Mouse (Mus musculus) MEL (cell line): ENCODE data around the gene Gbe1. TPM values are rescaled to one million over a fixed set of nuclear protein-coding genes. Genes with fewer than 3 reads are reported as not detected.

Source experiments
- DNase-seq: peaks from one replicate; pipeline ENCODE4 v3.0.0; 2011; ENCODE audit warnings: low read depth, low spot score
- H3K27ac ChIP-seq: 2 replicates; pipeline ENCODE4 v1.5.1; 2012; ENCODE audit warnings: low read depth, mild to moderate bottlenecking, control low read depth, low read length, moderate library complexity; ENCODE audit not compliant: control insufficient read depth
- H3K27me3 ChIP-seq, 2 experiments: fragments of 150-350 bp in 1 of 2; sonication (generic) in 1 of 2; 2 replicates each; pipeline ENCODE4 v1.6.1; 2012; ENCODE audit warnings: low read length in 2 of 2, mild to moderate bottlenecking in 2 of 2, improper control_type of control experiment in 1 of 2, moderate library complexity in 1 of 2; ENCODE audit not compliant: insufficient read depth in 2 of 2, control insufficient read depth in 1 of 2
- H3K36me3 ChIP-seq, 2 experiments: 2 replicates each; pipeline ENCODE4 v1.6.1; 2012 to 2014; ENCODE audit warnings: low read length in 2 of 2, improper control_type of control experiment in 1 of 2, inconsistent platforms in 1 of 2, mild to moderate bottlenecking in 1 of 2; ENCODE audit not compliant: insufficient read depth in 2 of 2, control insufficient read depth in 1 of 2
- H3K4me1 ChIP-seq, 2 experiments: fragments of 150-350 bp in 1 of 2; sonication (generic) in 1 of 2; 2 replicates each; pipeline ENCODE4 v1.6.1; 2012; ENCODE audit warnings: low read length in 2 of 2, improper control_type of control experiment in 1 of 2, mild to moderate bottlenecking in 1 of 2; ENCODE audit not compliant: insufficient read depth in 2 of 2, control insufficient read depth in 1 of 2
- H3K4me3 ChIP-seq, 2 experiments: fragments of 150-350 bp in 1 of 2; sonication (generic) in 1 of 2; 2 replicates each; pipeline ENCODE4 v1.5.1; 2012; ENCODE audit warnings: low read depth in 2 of 2, low read length in 2 of 2, mild to moderate bottlenecking in 2 of 2, moderate library complexity in 2 of 2, control low read depth in 1 of 2, improper control_type of control experiment in 1 of 2; ENCODE audit not compliant: control insufficient read depth in 1 of 2, insufficient read depth in 1 of 2
- H3K79me2 ChIP-seq: 2 replicates; pipeline ENCODE4 v1.6.1; 2012; ENCODE audit warnings: mild to moderate bottlenecking, low read length, moderate library complexity; ENCODE audit not compliant: control insufficient read depth, poor library complexity, insufficient read depth
- H3K9ac ChIP-seq: 2 replicates; pipeline ENCODE4 v1.6.1; 2012; ENCODE audit warnings: low read depth, mild to moderate bottlenecking, control low read depth, low read length, moderate library complexity; ENCODE audit not compliant: control insufficient read depth, poor library complexity, severe bottlenecking
- H3K9me3 ChIP-seq: fragments of 150-350 bp; sonication (generic); replicated peaks from 2 replicates; pipeline ENCODE4 v1.6.1; 2012; ENCODE audit warnings: mild to moderate bottlenecking, low read length, improper control_type of control experiment, moderate library complexity; ENCODE audit not compliant: insufficient read depth
- BHLHE40 ChIP-seq: IDR thresholded peaks from 2 replicates; pipeline ENCODE4 v1.6.1; 2012; ENCODE audit warnings: low read depth, mild to moderate bottlenecking, inconsistent platforms, low read length, improper control_type of control experiment, borderline replicate concordance
- CHD2 ChIP-seq: IDR thresholded peaks from 2 replicates; pipeline ENCODE4 v1.6.1; 2011; ENCODE audit warnings: low read length, improper control_type of control experiment
- CTCF ChIP-seq, 3 experiments: IDR thresholded peaks in 2 of 3; conservative IDR thresholded peaks in 1 of 3; 2 replicates each; pipeline ENCODE4 v1.5.1; 2011 to 2012; ENCODE audit warnings: low read length in 3 of 3, low read depth in 2 of 3, mild to moderate bottlenecking in 2 of 3, improper control_type of control experiment in 1 of 3, inconsistent platforms in 1 of 3, mixed read lengths in 1 of 3, moderate library complexity in 1 of 3; ENCODE audit not compliant: control insufficient read depth in 1 of 3, insufficient read depth in 1 of 3, poor library complexity in 1 of 3, severe bottlenecking in 1 of 3
- E2F4 ChIP-seq: IDR thresholded peaks from 2 replicates; pipeline ENCODE4 v1.6.1; 2011; ENCODE audit warnings: low read depth, low read length, improper control_type of control experiment, borderline replicate concordance
- ETS1 ChIP-seq: IDR thresholded peaks from 2 replicates; pipeline ENCODE4 v1.6.1; 2012; ENCODE audit warnings: low read depth, mild to moderate bottlenecking, inconsistent platforms, low read length, improper control_type of control experiment, moderate library complexity
- GABPA ChIP-seq: IDR thresholded peaks from 2 replicates; pipeline ENCODE4 v1.6.1; 2012; ENCODE audit warnings: low read depth, mild to moderate bottlenecking, inconsistent platforms, low read length, improper control_type of control experiment, moderate library complexity
- GATA1 ChIP-seq: IDR thresholded peaks from 2 replicates; pipeline ENCODE4 v1.6.1; 2011; ENCODE audit warnings: low read depth, low read length, improper control_type of control experiment
- JUND ChIP-seq: IDR thresholded peaks from 2 replicates; pipeline ENCODE4 v1.6.1; 2011; ENCODE audit warnings: low read depth, mild to moderate bottlenecking, improper control_type of control experiment, low read length
- KAT2A ChIP-seq: conservative IDR thresholded peaks from 2 replicates; pipeline ENCODE4 v1.6.1; 2012; ENCODE audit warnings: low read depth, low read length, improper control_type of control experiment, inconsistent platforms
- MAFK ChIP-seq: IDR thresholded peaks from 2 replicates; pipeline ENCODE4 v1.6.1; 2011; ENCODE audit warnings: low read depth, mild to moderate bottlenecking, low read length, improper control_type of control experiment, borderline replicate concordance
- MAZ ChIP-seq: IDR thresholded peaks from 2 replicates; pipeline ENCODE4 v1.6.1; 2012; ENCODE audit warnings: low read depth, mild to moderate bottlenecking, inconsistent platforms, low read length, improper control_type of control experiment
- MEF2A ChIP-seq: IDR thresholded peaks from 2 replicates; pipeline ENCODE4 v1.6.1; 2014; ENCODE audit warnings: low read depth, mild to moderate bottlenecking, inconsistent platforms, low read length, improper control_type of control experiment; ENCODE audit not compliant: poor library complexity, insufficient replicate concordance, severe bottlenecking; ENCODE audit errors: extremely low read depth
- MXI1 ChIP-seq: IDR thresholded peaks from 2 replicates; pipeline ENCODE4 v1.6.1; 2011; ENCODE audit warnings: mild to moderate bottlenecking, low read depth, low read length, improper control_type of control experiment
- NRF1 ChIP-seq: IDR thresholded peaks from 2 replicates; pipeline ENCODE4 v1.6.1; 2014; ENCODE audit warnings: low read depth, mild to moderate bottlenecking, inconsistent platforms, low read length, improper control_type of control experiment, moderate library complexity; ENCODE audit not compliant: poor library complexity, insufficient read depth, severe bottlenecking
- POLR2A ChIP-seq, 2 experiments: IDR thresholded peaks; 2 replicates each; pipeline ENCODE4 v1.6.1; 2011 to 2012; ENCODE audit warnings: low read length in 2 of 2, mild to moderate bottlenecking in 2 of 2, control low read depth in 1 of 2, improper control_type of control experiment in 1 of 2, low read depth in 1 of 2, moderate library complexity in 1 of 2; ENCODE audit not compliant: control insufficient read depth in 1 of 2, insufficient read depth in 1 of 2, poor library complexity in 1 of 2
- SMC3 ChIP-seq: IDR thresholded peaks from 2 replicates; pipeline ENCODE4 v1.6.1; 2011; ENCODE audit warnings: low read depth, low read length, improper control_type of control experiment
- UBTF ChIP-seq: IDR thresholded peaks from 2 replicates; pipeline ENCODE4 v1.6.1; 2012; ENCODE audit warnings: low read depth, mild to moderate bottlenecking, inconsistent platforms, low read length, improper control_type of control experiment, moderate library complexity, borderline replicate concordance; ENCODE audit not compliant: insufficient read depth
- USF2 ChIP-seq, 2 experiments: IDR thresholded peaks; 2 replicates each; pipeline ENCODE4 v1.6.1; 2011 to 2012; ENCODE audit warnings: improper control_type of control experiment in 2 of 2, low read length in 2 of 2, borderline replicate concordance in 1 of 2, inconsistent platforms in 1 of 2, low read depth in 1 of 2, mild to moderate bottlenecking in 1 of 2; ENCODE audit not compliant: insufficient read depth in 1 of 2
- ZKSCAN1 ChIP-seq: IDR thresholded peaks from 2 replicates; pipeline ENCODE4 v1.6.1; 2012; ENCODE audit warnings: low read depth, mild to moderate bottlenecking, inconsistent platforms, low read length, improper control_type of control experiment, moderate library complexity
- polyA plus RNA-seq, 2 experiments: library from polyadenylated mRNA; stranded (reverse) in 1 of 2; unstranded in 1 of 2; fragments of >175 nt in 1 of 2; fragments of >200 nt in 1 of 2; gene quantifications; 2 replicates each; pipeline versions ENCODE4 v1.2.1 to v1.2.4; 2012; ENCODE audit warnings: low replicate concordance in 2 of 2, low read depth in 1 of 2; ENCODE audit not compliant: insufficient read length in 2 of 2, insufficient read depth in 1 of 2, missing spikeins in 1 of 2
- total RNA-seq: library from RNA; depleted of rRNA; stranded (reverse); fragments of 300-350 nt; gene quantifications from 2 replicates; pipeline ENCODE4 v1.2.3, GENCODE M21; 2012

Gene Gbe1
- total and polyA plus RNA-seq, 3 experiments: 4.1 to 12.0 TPM; not detected in 1

DNA sequence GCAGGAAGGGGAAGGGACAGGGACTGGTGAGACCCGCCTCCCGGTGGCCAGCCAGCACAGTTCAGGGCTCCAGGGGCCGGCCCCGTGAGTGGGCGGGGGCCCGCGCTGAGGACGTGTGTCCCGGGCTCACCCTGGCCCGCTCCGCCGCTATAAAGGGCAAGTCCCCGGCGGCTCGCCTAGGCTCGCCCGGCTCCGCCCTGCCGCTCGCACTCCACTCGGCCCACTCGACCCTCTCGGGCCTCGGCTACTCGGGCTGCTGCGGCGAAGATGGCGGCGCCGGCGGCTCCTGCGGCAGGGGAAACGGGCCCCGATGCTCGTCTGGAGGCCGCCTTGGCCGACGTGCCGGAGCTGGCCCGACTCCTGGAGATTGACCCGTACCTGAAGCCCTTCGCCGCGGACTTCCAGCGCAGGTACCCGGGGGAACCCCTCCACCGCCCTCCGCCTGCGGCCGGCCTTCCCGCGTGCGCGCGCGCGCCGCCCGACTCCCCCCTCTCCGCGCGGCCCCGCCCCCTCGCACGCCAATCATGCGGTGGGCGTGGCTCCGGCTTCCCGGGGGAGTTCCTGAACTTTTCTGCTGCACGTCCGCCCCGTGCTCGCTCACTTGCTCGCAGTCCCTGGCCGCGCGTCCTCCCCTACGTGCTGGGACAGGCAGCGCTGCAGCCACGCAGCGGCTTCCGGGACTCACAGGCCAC, at the start of gene Gbe1 (continued):
- no peak; the same call in 1 of the 2 replicates for TF ChIP-seq MAZ
- TF ChIP-seq GATA1: no peak
- TF ChIP-seq ZKSCAN1: no peak
- TF ChIP-seq ETS1: no peak
- TF ChIP-seq, all 39 proteins: peak for 12

DNA sequence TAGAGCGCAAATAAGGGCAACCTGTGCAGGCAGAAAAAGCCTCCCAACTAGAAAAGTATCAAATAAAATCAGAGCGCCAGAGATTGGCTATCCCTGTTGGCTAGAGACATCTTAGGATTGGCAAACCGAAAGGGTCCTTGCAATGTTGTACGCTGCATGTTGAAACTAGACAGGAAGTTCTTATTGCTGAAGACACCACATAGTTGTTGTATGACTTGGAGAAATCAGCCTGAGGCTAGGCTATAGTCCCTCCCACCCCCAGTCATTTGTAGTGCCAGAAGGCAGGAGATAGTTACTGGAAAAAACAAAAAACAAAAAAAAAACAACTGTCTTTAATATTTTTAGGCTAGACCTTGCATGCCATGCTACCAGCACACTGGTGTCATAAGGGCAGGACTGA, 3.1 kb upstream of the Gbe1 start:
- no peak overlapping the region for H3K27ac ChIP-seq
- peaks cover 0 to 2% of the 10 kb centered on the region in 2 experiments; a peak in 1 of 4 replicates for H3K4me1 ChIP-seq
- no peak overlapping the region for H3K4me3 ChIP-seq
- TF ChIP-seq ETS1: no peak
- no peak for TF ChIP-seq USF2 (IDR thresholded peaks at IDR 0.05; ENCODE audit: borderline replicate concordance in 1 of 2, insufficient read depth in 1 of 2, low read depth in 1 of 2, low read length in 2 of 2)
- TF ChIP-seq MXI1: no peak
- TF ChIP-seq E2F4: no peak
- no peak for TF ChIP-seq GABPA
- TF ChIP-seq POLR2A (IDR thresholded peaks at IDR 0.05; ENCODE audit: control insufficient read depth in 1 of 2, insufficient read depth in 1 of 2, low read depth in 1 of 2, low read length in 2 of 2, poor library complexity in 1 of 2): no peak
- TF ChIP-seq NRF1: no peak
- TF ChIP-seq SMC3: no peak
- TF ChIP-seq UBTF: no peak
- TF ChIP-seq CTCF (IDR thresholded peaks at IDR 0.05 in 2 of 3, conservative IDR thresholded peaks at IDR 0.05 in 1 of 3; ENCODE audit: control insufficient read depth in 1 of 3, insufficient read depth in 1 of 3, low read depth in 2 of 3, low read length in 3 of 3, poor library complexity in 1 of 3, severe bottlenecking in 1 of 3): no peak
- no peak for TF ChIP-seq MEF2A
- TF ChIP-seq JUND: no peak
- TF ChIP-seq KAT2A: no peak
- no peak for TF ChIP-seq MAFK
- TF ChIP-seq CHD2: no peak
- no peak for TF ChIP-seq BHLHE40
- peaks cover 2% of the 10 kb centered on the region; the same call in 1 of the 2 replicates for H3K79me2 ChIP-seq
- no peak for DNase-seq
- no peak overlapping the region for H3K9ac ChIP-seq
- H3K9me3 ChIP-seq: no peaks in the 10 kb centered on the region
- H3K27me3 ChIP-seq: no peaks in the 10 kb centered on the region
- H3K36me3 ChIP-seq: peaks cover 0 to 2% of the 10 kb centered on the region in 2 experiments; a peak in 1 of 4 replicates
